Mouse (Mus musculus) embryo, embryonic 11 days (tissue): ENCODE measurements at regions not wholly inside any gene's neighbourhood (a gene's known extent, or its start where the extent isn't known, plus 50 kb on each side); places are given as distances from the start of the nearest gene placed in this dataset.

Source experiments
- DNase-seq: peaks from one replicate; pipeline ENCODE4 v3.0.0-alpha.2; 2015

- DNase-seq: no peak
Observed at GRCm38 (mm10) chr1:71944531-71944930, 267.6 kb downstream of the Mreg start.

- no peak for DNase-seq
Observed at GRCm38 (mm10) chr1:71942145-71942544, 270.0 kb downstream of the Mreg start.

GRCm38 (mm10) chr1:71941688-71942087, 270.4 kb downstream of the Mreg start:
- DNase-seq: no peak

- DNase-seq: no peak
Observed at GRCm38 (mm10) chr1:71940900-71941299, 271.2 kb downstream of the Mreg start.

GRCm38 (mm10) chr1:71938323-71939007, 273.6 kb downstream of the Mreg start:
- no peak for DNase-seq

GRCm38 (mm10) chr1:71937922-71938321, 274.2 kb downstream of the Mreg start:
- DNase-seq: no peak

GRCm38 (mm10) chr1:71937168-71937567, 274.9 kb downstream of the Mreg start:
- no peak for DNase-seq

GRCm38 (mm10) chr1:71936501-71937129, 275.5 kb downstream of the Mreg start:
- DNase-seq: no peak

GRCm38 (mm10) chr1:71925501-71925900, 272.5 kb upstream of the Fn1 start:
- no peak for DNase-seq

GRCm38 (mm10) chr1:71924884-71925283, 271.9 kb upstream of the Fn1 start:
- no peak for DNase-seq

- DNase-seq: no peak
Observed at GRCm38 (mm10) chr1:71923731-71924130, 270.7 kb upstream of the Fn1 start.

- no peak for DNase-seq
Observed at GRCm38 (mm10) chr1:71921456-71921855, 268.5 kb upstream of the Fn1 start.

GRCm38 (mm10) chr1:71919891-71920290, 266.9 kb upstream of the Fn1 start:
- no peak for DNase-seq

GRCm38 (mm10) chr1:71917021-71917420, 264.0 kb upstream of the Fn1 start:
- DNase-seq: no peak

- DNase-seq: no peak
Observed at GRCm38 (mm10) chr1:71914439-71914838, 261.4 kb upstream of the Fn1 start.

- no peak for DNase-seq
Observed at GRCm38 (mm10) chr1:71913221-71913620, 260.2 kb upstream of the Fn1 start.

GRCm38 (mm10) chr1:71912441-71912840, 259.4 kb upstream of the Fn1 start:
- no peak for DNase-seq

- DNase-seq: no peak
Observed at GRCm38 (mm10) chr1:71910125-71910524, 257.1 kb upstream of the Fn1 start.

GRCm38 (mm10) chr1:71909508-71910124, 256.6 kb upstream of the Fn1 start:
- DNase-seq: no peak

- no peak for DNase-seq
Observed at GRCm38 (mm10) chr1:71904376-71904948, 251.5 kb upstream of the Fn1 start.

GRCm38 (mm10) chr1:71900106-71901074, 247.4 kb upstream of the Fn1 start:
- no peak for DNase-seq

GRCm38 (mm10) chr1:71899128-71899527, 246.1 kb upstream of the Fn1 start:
- no peak for DNase-seq

- DNase-seq: no peak
Observed at GRCm38 (mm10) chr1:71898198-71898597, 245.2 kb upstream of the Fn1 start.
